Mouse (Mus musculus): ENCODE data around the gene Hgd.

Gene Hgd

GRCm38 (mm10) chr16:37579994-37580393 lies at the start of gene Hgd:
Hgd (plus strand) TSS chr16:37580153.
- in situ Hi-C loops (cut with MboI, MseI), result loop anchor here (10.0 kb wide), 1 partner anchor 645 kb away; no protein-coding TSS in a partner anchor

- in situ Hi-C loops (cut with MboI, MseI), result loop anchor here (25.0 kb wide), 1 partner anchor 1443 kb away; no protein-coding TSS in a partner anchor
Observed at GRCm38 (mm10) chr16:37530170-37530569, 49.8 kb upstream of the Hgd start.

- in situ Hi-C loops (cut with MboI, MseI), result loop anchor here (25.0 kb wide), 1 partner anchor 1445 kb away; no protein-coding TSS in a partner anchor
Observed at GRCm38 (mm10) chr16:37532046-37532445, 47.9 kb upstream of the Hgd start.

GRCm38 (mm10) chr16:37533369-37534068 lies 46.4 kb upstream of the Hgd start:
- in situ Hi-C loops (cut with MboI, MseI), result loop anchor here (25.0 kb wide), 1 partner anchor 1446 kb away; no protein-coding TSS in a partner anchor

GRCm38 (mm10) chr16:37539240-37539610 lies 40.7 kb upstream of the Hgd start:
- in situ Hi-C loops (cut with MboI, MseI), result loop anchor here (25.0 kb wide), 1 partner anchor 1452 kb away; no protein-coding TSS in a partner anchor

GRCm38 (mm10) chr16:37539611-37540580 lies 40.1 kb upstream of the Hgd start, which contains the start of the genes Gtf2e1 and Rabl3:
Gtf2e1 (minus strand) TSS chr16:37539789.
Rabl3 (plus strand) TSS chr16:37539885.
- in situ Hi-C loops (cut with MboI, MseI), result loop anchor here (10.0 to 25.0 kb wide), 2 partner anchors 115 to 1453 kb away; partner anchors contain the start of gene Ndufb4

GRCm38 (mm10) chr16:37540776-37541175 lies 39.2 kb upstream of the Hgd start:
- in situ Hi-C loops (cut with MboI, MseI), result loop anchor here (10.0 to 25.0 kb wide), 2 partner anchors 114 to 1453 kb away; partner anchors contain the start of gene Ndufb4

- in situ Hi-C loops (cut with MboI, MseI), result loop anchor here (10.0 to 25.0 kb wide), 2 partner anchors 108 to 1459 kb away; partner anchors contain the start of gene Ndufb4
Observed at GRCm38 (mm10) chr16:37546312-37546711, 33.6 kb upstream of the Hgd start.

GRCm38 (mm10) chr16:37550266-37550665 lies 29.7 kb upstream of the Hgd start:
- in situ Hi-C loops (cut with MboI, MseI), result no loop called here

- in situ Hi-C loops (cut with MboI, MseI), result no loop called here
Observed at GRCm38 (mm10) chr16:37550981-37551380, 29.0 kb upstream of the Hgd start.

- in situ Hi-C loops (cut with MboI, MseI), result no loop called here
Observed at GRCm38 (mm10) chr16:37552824-37553223, 27.1 kb upstream of the Hgd start.

- in situ Hi-C loops (cut with MboI, MseI), result loop anchor here (5.0 kb wide), 1 partner anchor 85 kb away; no protein-coding TSS in a partner anchor
Observed at GRCm38 (mm10) chr16:37562414-37562813, 17.5 kb upstream of the Hgd start.

- in situ Hi-C loops (cut with MboI, MseI), result loop anchor here (5.0 kb wide), 1 partner anchor 84 kb away; no protein-coding TSS in a partner anchor
Observed at GRCm38 (mm10) chr16:37562961-37563360, 17.0 kb upstream of the Hgd start.

- in situ Hi-C loops (cut with MboI, MseI), result no loop called here
Observed at GRCm38 (mm10) chr16:37565117-37565516, 14.8 kb upstream of the Hgd start.

- in situ Hi-C loops (cut with MboI, MseI), result no loop called here
Observed at GRCm38 (mm10) chr16:37566107-37566506, 13.8 kb upstream of the Hgd start.

GRCm38 (mm10) chr16:37567113-37568050 lies 12.6 kb upstream of the Hgd start:
- in situ Hi-C loops (cut with MboI, MseI), result no loop called here

GRCm38 (mm10) chr16:37571554-37571953 lies 8.4 kb upstream of the Hgd start:
- in situ Hi-C loops (cut with MboI, MseI), result no loop called here

- in situ Hi-C loops (cut with MboI, MseI), result no loop called here
Observed at GRCm38 (mm10) chr16:37572117-37572754, 7.7 kb upstream of the Hgd start.

- in situ Hi-C loops (cut with MboI, MseI), result no loop called here
Observed at GRCm38 (mm10) chr16:37573061-37573460, 6.9 kb upstream of the Hgd start.

GRCm38 (mm10) chr16:37575325-37575724 lies 4.6 kb upstream of the Hgd start:
- in situ Hi-C loops (cut with MboI, MseI), result no loop called here

All from T-helper 2 cell (primary cell).